Mouse (Mus musculus): ENCODE data around the gene Rps18.

- TF ChIP-seq POLR2A (IDR thresholded peaks at IDR 0.05; ENCODE audit: insufficient read length, low read depth) (no peak), E2F4 (IDR thresholded peaks at IDR 0.05; ENCODE audit: insufficient read depth) (no peak), POLR2AphosphoS2 (IDR thresholded peaks at IDR 0.05; ENCODE audit: insufficient read length, low read depth) (no peak), TCF12 (IDR thresholded peaks at IDR 0.05; ENCODE audit: insufficient read depth, poor library complexity, severe bottlenecking) (no peak), CEBPB (IDR thresholded peaks at IDR 0.05; ENCODE audit: insufficient read depth, poor library complexity, severe bottlenecking) (no peak), MYOG (IDR thresholded peaks at IDR 0.05; ENCODE audit: control insufficient read depth in 1 of 3, insufficient read depth in 1 of 3, insufficient read length in 2 of 3, low read depth in 2 of 3) (no peak), MYOD1 (IDR thresholded peaks at IDR 0.05; ENCODE audit: control insufficient read depth in 1 of 3, insufficient read length in 2 of 3, low read depth in 2 of 3) (no peak), MAX (IDR thresholded peaks at IDR 0.05; ENCODE audit: low read depth) (no peak), USF1 (IDR thresholded peaks at IDR 0.05; ENCODE audit: low read depth) (no peak), SRF (IDR thresholded peaks at IDR 0.05; ENCODE audit: control insufficient read depth, insufficient read length, low read depth) (no peak), TCF3 (IDR thresholded peaks at IDR 0.05; ENCODE audit: insufficient read length, low read depth) (no peak), REST (IDR thresholded peaks at IDR 0.05; ENCODE audit: insufficient read depth, insufficient read length) (no peak)
Observed at GRCm38 (mm10) chr17:33947430-33948089, 8.2 kb downstream of the Rps18 start.
